Mouse (Mus musculus) CH12.LX (cell line): Measurements from ENCODE around the gene Lca5l. TPM values are rescaled to one million over a fixed set of nuclear protein-coding genes. Genes with fewer than 3 reads are reported as not detected.

ENCODE experiments used
- DNase-seq: peaks from one replicate; pipeline ENCODE4 v3.0.0-alpha.2; 2013; ENCODE audit errors: extremely low read depth
- H3K27ac ChIP-seq: 2 replicates; pipeline ENCODE4 v1.5.1; 2012; ENCODE audit warnings: low read depth, mild to moderate bottlenecking, control low read depth, moderate library complexity; ENCODE audit not compliant: insufficient read depth
- H3K27me3 ChIP-seq: replicated peaks from 2 replicates; pipeline ENCODE3; 2012; ENCODE audit warnings: inconsistent platforms
- H3K36me3 ChIP-seq, 2 experiments: replicated peaks in 1 of 2; 2 replicates each; pipeline versions ENCODE3 to v1.6.1; 2012; ENCODE audit warnings: inconsistent platforms in 1 of 2, low read length in 1 of 2, mild to moderate bottlenecking in 1 of 2, mixed read lengths in 1 of 2, moderate library complexity in 1 of 2; ENCODE audit not compliant: control insufficient read depth in 1 of 2, insufficient read depth in 1 of 2
- H3K4me1 ChIP-seq, 2 experiments: 2 replicates each; pipeline ENCODE4 v1.6.1; 2012; ENCODE audit warnings: inconsistent platforms in 1 of 2, moderate library complexity in 1 of 2; ENCODE audit not compliant: insufficient read depth in 2 of 2, control insufficient read depth in 1 of 2
- H3K4me2 ChIP-seq: 2 replicates; pipeline ENCODE4 v1.6.1; 2012; ENCODE audit warnings: low read depth, mild to moderate bottlenecking, control low read depth; ENCODE audit not compliant: poor library complexity, insufficient read depth, severe bottlenecking
- H3K4me3 ChIP-seq, 3 experiments: fragments of 150-350 bp in 1 of 3; sonication (generic) in 1 of 3; replicated peaks in 1 of 3; 2 replicates each; pipeline versions ENCODE3 to v1.5.1; 2011 to 2012; ENCODE audit warnings: low read depth in 2 of 3, low read length in 2 of 3, mild to moderate bottlenecking in 2 of 3, moderate library complexity in 2 of 3, control low read depth in 1 of 3, improper control_type of control experiment in 1 of 3, inconsistent platforms in 1 of 3, mixed read lengths in 1 of 3; ENCODE audit not compliant: poor library complexity in 1 of 3
- H3K79me2 ChIP-seq: replicated peaks from 2 replicates; pipeline ENCODE4 v1.6.1; 2012; ENCODE audit warnings: mild to moderate bottlenecking, moderate library complexity; ENCODE audit not compliant: control insufficient read depth, poor library complexity, insufficient read depth, severe bottlenecking; ENCODE audit errors: extremely low read depth
- H3K9ac ChIP-seq: 2 replicates; pipeline ENCODE4 v1.6.1; 2012; ENCODE audit warnings: low read depth, mild to moderate bottlenecking, control low read depth, moderate library complexity; ENCODE audit not compliant: insufficient read depth
- H3K9me3 ChIP-seq: replicated peaks from 2 replicates; pipeline ENCODE3; 2012; ENCODE audit warnings: low read length, inconsistent platforms, mixed read lengths
- BHLHE40 ChIP-seq: IDR thresholded peaks from 2 replicates; pipeline ENCODE4 v1.6.1; 2011; ENCODE audit warnings: mild to moderate bottlenecking, low read depth, low read length, improper control_type of control experiment
- CTCF ChIP-seq, 2 experiments: IDR thresholded peaks in 1 of 2; conservative IDR thresholded peaks in 1 of 2; 2 replicates each; pipeline ENCODE4 v1.5.1; 2011 to 2012; ENCODE audit warnings: low read depth in 2 of 2, low read length in 2 of 2, improper control_type of control experiment in 1 of 2, inconsistent platforms in 1 of 2, mild to moderate bottlenecking in 1 of 2, moderate library complexity in 1 of 2
- E2F4 ChIP-seq: IDR thresholded peaks from 2 replicates; pipeline ENCODE4 v1.6.1; 2011; ENCODE audit warnings: low read depth, low read length, improper control_type of control experiment; ENCODE audit not compliant: insufficient replicate concordance
- EP300 ChIP-seq: IDR thresholded peaks from 2 replicates; pipeline ENCODE4 v1.6.1; 2011; ENCODE audit warnings: low read length, improper control_type of control experiment
- GABPA ChIP-seq: IDR thresholded peaks from 2 replicates; pipeline ENCODE4 v1.6.1; 2012; ENCODE audit warnings: low read depth, low read length, improper control_type of control experiment, inconsistent platforms; ENCODE audit not compliant: insufficient replicate concordance
- HCFC1 ChIP-seq: IDR thresholded peaks from 2 replicates; pipeline ENCODE4 v1.6.1; 2012; ENCODE audit warnings: low read depth, mild to moderate bottlenecking, inconsistent platforms, low read length, improper control_type of control experiment
- JUND ChIP-seq: conservative IDR thresholded peaks from 2 replicates; pipeline ENCODE4 v1.6.1; 2011; ENCODE audit warnings: low read depth, low read length, improper control_type of control experiment
- MAFK ChIP-seq: IDR thresholded peaks from 2 replicates; pipeline ENCODE4 v1.6.1; 2011; ENCODE audit warnings: low read length, improper control_type of control experiment; ENCODE audit not compliant: insufficient replicate concordance
- MEF2A ChIP-seq: IDR thresholded peaks from 2 replicates; pipeline ENCODE4 v1.6.1; 2014; ENCODE audit warnings: low read depth, mild to moderate bottlenecking, inconsistent platforms, low read length, improper control_type of control experiment, borderline replicate concordance
- MYC ChIP-seq: IDR thresholded peaks from 2 replicates; pipeline ENCODE4 v1.6.1; 2011; ENCODE audit warnings: low read depth, mild to moderate bottlenecking, improper control_type of control experiment, low read length
- PAX5 ChIP-seq: IDR thresholded peaks from 2 replicates; pipeline ENCODE4 v1.6.1; 2012; ENCODE audit warnings: low read length, inconsistent platforms, mixed read lengths
- POLR2AphosphoS2 ChIP-seq: IDR thresholded peaks from 2 replicates; pipeline ENCODE4 v1.6.1; 2011; ENCODE audit warnings: low read depth, low read length, improper control_type of control experiment
- SIN3A ChIP-seq: IDR thresholded peaks from 2 replicates; pipeline ENCODE4 v1.6.1; 2012; ENCODE audit warnings: low read length, improper control_type of control experiment, inconsistent platforms
- SMC3 ChIP-seq: IDR thresholded peaks from 2 replicates; pipeline ENCODE4 v1.6.1; 2011; ENCODE audit warnings: low read depth, low read length, improper control_type of control experiment
- TBP ChIP-seq: conservative IDR thresholded peaks from 2 replicates; pipeline ENCODE4 v1.6.1; 2011; ENCODE audit warnings: low read depth, low read length, improper control_type of control experiment
- USF1 ChIP-seq: IDR thresholded peaks from 2 replicates; pipeline ENCODE4 v1.6.1; 2014; ENCODE audit warnings: low read depth, mild to moderate bottlenecking, inconsistent platforms, low read length, improper control_type of control experiment
- ZKSCAN1 ChIP-seq: IDR thresholded peaks from 2 replicates; pipeline ENCODE4 v1.6.1; 2012; ENCODE audit warnings: low read depth, inconsistent platforms, low read length, improper control_type of control experiment, borderline replicate concordance
- ZMIZ1 ChIP-seq: IDR thresholded peaks from 2 replicates; pipeline ENCODE4 v1.6.1; 2012; ENCODE audit warnings: low read depth, mild to moderate bottlenecking, inconsistent platforms, low read length, improper control_type of control experiment
- dilution Hi-C: fragments of 300-500 bp; cut with MboI; formaldehyde crosslinking; loops from 2 replicates; pipeline ENCODE4 v1.14.3; 2020; ENCODE audit warnings: low sequenced_read_pairs; ENCODE audit not compliant: extremely low pct_unique_long_range_greater_than_20kb, extremely low pct_ligation_motif_present
- in situ Hi-C: fragments of 300-500 bp; cut with MboI; formaldehyde crosslinking; loops from 3 replicates; pipeline ENCODE4 v1.14.3; 2019; ENCODE audit warnings: low sequenced_read_pairs, low pct_ligation_motif_present, low pct_unique_long_range_greater_than_20kb, mixed read lengths
- polyA plus RNA-seq: library from polyadenylated mRNA; unstranded; fragments of >175 nt; gene quantifications from 2 replicates; pipeline ENCODE4 v1.2.1, GENCODE M21; 2012; ENCODE audit warnings: low read depth; ENCODE audit not compliant: insufficient read length
- total RNA-seq, 2 experiments: library from RNA; depleted of rRNA; stranded (reverse); fragments of 300-350 nt in 1 of 2; fragments of >200 nt in 1 of 2; gene quantifications; 2 replicates each; pipeline ENCODE4 v1.2.3; 2012 to 2014

Gene Lca5l
- total and polyA plus RNA-seq, 3 experiments, result 0.04 to 0.33 TPM; not detected in 1

DNA sequence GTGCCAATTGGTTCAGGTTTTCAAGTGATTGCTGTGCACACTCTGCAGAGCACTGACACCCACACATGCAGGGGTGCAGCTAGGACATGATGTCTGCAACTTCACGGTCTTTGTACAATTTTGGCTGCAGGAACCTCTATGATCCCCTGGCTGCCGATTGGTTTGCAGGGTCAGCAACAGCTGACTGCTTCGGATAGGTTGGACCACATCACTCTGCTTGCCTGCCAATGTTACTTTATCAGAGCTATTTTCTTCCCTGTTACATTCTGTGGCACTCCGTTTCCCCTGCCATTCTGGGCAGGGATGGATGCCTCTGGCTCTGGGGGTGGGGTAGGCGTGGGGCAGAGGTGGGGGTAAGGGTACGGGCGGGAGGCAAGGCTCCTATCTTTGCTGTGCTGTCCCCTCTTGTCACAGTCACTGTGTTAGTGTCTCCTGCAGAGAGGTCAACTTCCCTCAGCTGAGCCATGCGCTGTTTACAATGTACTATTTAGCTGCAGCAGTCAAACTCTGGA, 37.0 kb upstream of the Lca5l start:
- Histone ChIP-seq H3K27ac (no peak overlapping the region), H3K27me3 (no peaks in the 10 kb centered on the region), H3K9me3 (no peaks in the 10 kb centered on the region), H3K36me3 (no peaks in the 10 kb centered on the region), H3K4me1 (peaks cover 2 to 8% of the 10 kb centered on the region in 2 experiments; a peak in 2 of 4 replicates), H3K4me3 (no peak overlapping the region), H3K9ac (no peak overlapping the region), H3K4me2 (no peak overlapping the region), H3K79me2 (no peaks in the 10 kb centered on the region)
- dilution Hi-C loops, result no loop called here
- no peak for TF ChIP-seq SIN3A
- no peak for TF ChIP-seq ZMIZ1
- in situ Hi-C loops, result loop anchor here (5.0 to 25.0 kb wide), 2 partner anchors 108 to 233 kb away; partner anchors contain the start of gene Pcp4
- no peak for DNase-seq

DNA sequence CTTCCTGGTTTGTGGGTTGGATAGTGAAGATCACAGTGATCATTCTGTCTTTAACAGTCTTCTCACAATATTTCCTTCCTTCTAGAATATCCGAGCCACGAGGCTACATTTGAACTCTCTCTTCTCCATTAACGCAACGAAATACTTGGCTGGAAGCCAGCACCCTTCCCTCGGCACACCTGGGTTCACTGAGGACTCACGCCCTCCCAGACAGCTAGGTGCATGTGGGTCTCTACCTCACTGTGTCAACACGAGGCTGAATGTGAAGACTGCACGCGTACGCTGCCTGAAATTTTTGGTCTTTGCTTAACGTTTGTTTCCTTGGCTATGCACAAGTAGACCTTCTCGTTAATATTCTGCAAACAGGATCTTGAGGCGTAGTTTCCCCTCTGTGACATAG, 36.4 kb upstream of the Lca5l start:
- Histone ChIP-seq H3K79me2 (no peaks in the 10 kb centered on the region), H3K9me3 (no peaks in the 10 kb centered on the region), H3K4me2 (no peak overlapping the region), H3K4me3 (no peak overlapping the region), H3K27me3 (no peaks in the 10 kb centered on the region), H3K9ac (no peak overlapping the region), H3K36me3 (no peaks in the 10 kb centered on the region), H3K27ac (no peak overlapping the region; the same call in 1 of the 2 replicates), H3K4me1 (peaks cover 2 to 8% of the 10 kb centered on the region in 2 experiments; a peak in 2 of 4 replicates)
- no peak for DNase-seq
- TF ChIP-seq JUND, result no peak
- TF ChIP-seq GABPA, result no peak
- no peak for TF ChIP-seq BHLHE40
- no peak for TF ChIP-seq MAFK
- TF ChIP-seq MEF2A, result no peak
- TF ChIP-seq PAX5, result no peak
- TF ChIP-seq SMC3, result no peak
- no peak for TF ChIP-seq HCFC1
- no peak for TF ChIP-seq CTCF (conservative IDR thresholded peaks at IDR 0.05 in 1 of 2, IDR thresholded peaks at IDR 0.05 in 1 of 2; ENCODE audit: low read depth in 2 of 2, low read length in 2 of 2)
- no peak for TF ChIP-seq ZMIZ1
- TF ChIP-seq USF1, result no peak
- TF ChIP-seq E2F4, result no peak
- TF ChIP-seq EP300, result no peak
- no peak for TF ChIP-seq POLR2AphosphoS2
- no peak for TF ChIP-seq TBP
- TF ChIP-seq ZKSCAN1, result no peak
- TF ChIP-seq MYC, result no peak
- dilution Hi-C loops (no loop called here), in situ Hi-C loops (loop anchor here (5.0 to 25.0 kb wide), 2 partner anchors 109 to 234 kb away; partner anchors contain the start of gene Pcp4)
